Mouse (Mus musculus) G1E (cell line): Measurements from ENCODE around the gene Rab5b. TPM values are rescaled to one million over a fixed set of nuclear protein-coding genes. Genes with fewer than 3 reads are reported as not detected.

Experiments
- ATAC-seq: 2 replicates; pipeline ENCODE4 v1.8.0; 2016; ENCODE audit warnings: mild to moderate bottlenecking; ENCODE audit not compliant: insufficient number of reproducible peaks, poor library complexity, low FRiP score, severe bottlenecking; ENCODE audit errors: extremely low read depth
- DNase-seq: peaks from one replicate; pipeline ENCODE4 v3.0.0; 2012; ENCODE audit warnings: low spot score
- H3K27me3 ChIP-seq: 2 replicates; pipeline ENCODE4 v1.6.1; 2012; ENCODE audit warnings: mild to moderate bottlenecking, low read length, inconsistent platforms; ENCODE audit not compliant: insufficient read depth
- H3K36me3 ChIP-seq: replicated peaks from 2 replicates; pipeline ENCODE3; 2012; ENCODE audit warnings: mild to moderate bottlenecking, inconsistent platforms
- H3K4me1 ChIP-seq: 2 replicates; pipeline ENCODE4 v1.6.1; 2012; ENCODE audit warnings: low read depth, low read length, inconsistent platforms, mixed read lengths; ENCODE audit not compliant: insufficient read depth
- H3K4me3 ChIP-seq: 2 replicates; pipeline ENCODE4 v1.5.1; 2012; ENCODE audit warnings: low read depth, mild to moderate bottlenecking, inconsistent platforms, low read length, moderate library complexity, mixed read lengths
- H3K9me3 ChIP-seq: replicated peaks from 2 replicates; pipeline ENCODE4 v1.6.1; 2012; ENCODE audit warnings: inconsistent platforms
- CTCF ChIP-seq: IDR thresholded peaks from 2 replicates; pipeline ENCODE4 v1.5.1; 2012; ENCODE audit warnings: low read depth, low read length, inconsistent platforms, mixed read lengths
- GATA1 ChIP-seq: IDR thresholded peaks from 2 replicates; pipeline ENCODE4 v1.6.1; 2012; ENCODE audit warnings: borderline replicate concordance, low read length, inconsistent platforms, mixed read lengths
- GATA2 ChIP-seq: IDR thresholded peaks from 2 replicates; pipeline ENCODE4 v1.6.1; 2012; ENCODE audit warnings: low read depth, low read length, inconsistent platforms, borderline replicate concordance
- POLR2AphosphoS5 ChIP-seq: IDR thresholded peaks from 2 replicates; pipeline ENCODE4 v1.6.1; 2012; ENCODE audit warnings: low read depth, low read length, inconsistent platforms; ENCODE audit not compliant: insufficient replicate concordance
- TAL1 ChIP-seq: conservative IDR thresholded peaks from 2 replicates; pipeline ENCODE4 v1.6.1; 2012; ENCODE audit warnings: low read depth, low read length, inconsistent platforms, mixed read lengths
- polyA plus RNA-seq: library from polyadenylated mRNA; stranded (reverse); fragments of >175 nt; gene quantifications from 2 replicates; pipeline ENCODE4 v1.2.3, GENCODE M21; 2012
- total RNA-seq, 2 experiments: library from RNA; stranded (forward) in 1 of 2; stranded (reverse) in 1 of 2; fragments of 200-1000 nt in 1 of 2; fragments of >200 nt in 1 of 2; fragmentation: Nextera tagmentation in 1 of 2; gene quantifications; 2 replicates each; pipeline ENCODE4 v1.2.3; 2014 to 2017

Gene Rab5b
- total and polyA plus RNA-seq, 3 experiments, result 20.0 to 49.1 (median 48.0) TPM

DNA sequence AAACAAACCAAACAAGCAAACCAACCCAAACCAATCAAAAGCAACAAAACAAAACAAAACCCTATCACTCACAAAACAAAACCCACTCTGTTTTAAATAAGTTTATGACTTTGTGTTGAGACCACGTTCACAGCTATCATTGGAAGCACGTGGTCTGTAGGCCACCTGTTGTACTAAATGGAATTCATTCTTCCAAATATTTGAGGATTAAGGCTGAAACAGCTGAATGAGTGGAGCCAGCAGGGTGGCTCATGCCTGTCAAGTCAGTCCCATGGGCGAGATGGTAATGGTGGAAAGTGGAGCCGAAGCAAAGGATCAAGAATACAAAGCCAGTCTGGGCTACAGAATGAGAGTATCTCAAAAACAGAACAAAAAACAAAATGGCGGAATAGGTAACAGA is 4.6 kb upstream of the Rab5b start:
- no peaks in the 10 kb centered on the region for H3K27me3 ChIP-seq
- H3K36me3 ChIP-seq, result peaks cover 66% of the 10 kb centered on the region
- no peak for DNase-seq
- peaks cover 59% of the 10 kb centered on the region for H3K4me1 ChIP-seq
- TF ChIP-seq GATA2, result no peak
- no peak for TF ChIP-seq POLR2AphosphoS5
- TF ChIP-seq CTCF, result no peak
- no peak for TF ChIP-seq GATA1
- TF ChIP-seq TAL1, result no peak
- H3K4me3 ChIP-seq, result no peak overlapping the region
- H3K9me3 ChIP-seq, result no peaks in the 10 kb centered on the region
- ATAC-seq, result no peak

DNA sequence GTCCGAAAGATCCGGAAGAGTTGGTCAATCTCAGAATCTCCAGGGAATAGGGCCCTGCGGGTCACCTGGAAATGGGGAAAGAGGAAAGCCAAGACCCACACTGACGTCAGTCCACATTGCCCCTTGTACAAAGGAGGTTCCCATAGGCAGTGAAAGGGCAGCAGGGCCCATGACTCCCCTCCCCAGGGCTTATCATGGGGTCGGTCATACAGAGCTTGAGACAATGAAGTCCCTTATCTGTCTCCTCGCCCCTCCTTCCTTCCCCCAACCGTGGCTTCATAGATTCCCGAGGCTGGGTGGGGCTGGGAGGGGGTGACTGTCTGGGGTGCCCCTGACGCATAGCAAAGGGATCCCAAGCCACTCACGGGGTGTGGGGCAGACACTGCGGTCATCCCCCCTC is 3.5 kb upstream of the Rab5b start:
- no peaks in the 10 kb centered on the region for H3K27me3 ChIP-seq
- ATAC-seq, result no peak
- no peaks in the 10 kb centered on the region for H3K9me3 ChIP-seq
- H3K36me3 ChIP-seq, result peaks cover 66% of the 10 kb centered on the region
- no peak for DNase-seq
- peaks cover 60% of the 10 kb centered on the region for H3K4me1 ChIP-seq
- TF ChIP-seq CTCF, result no peak
- no peak for TF ChIP-seq POLR2AphosphoS5
- no peak for TF ChIP-seq TAL1
- no peak for TF ChIP-seq GATA2
- no peak for TF ChIP-seq GATA1
- H3K4me3 ChIP-seq, result no peak overlapping the region

DNA sequence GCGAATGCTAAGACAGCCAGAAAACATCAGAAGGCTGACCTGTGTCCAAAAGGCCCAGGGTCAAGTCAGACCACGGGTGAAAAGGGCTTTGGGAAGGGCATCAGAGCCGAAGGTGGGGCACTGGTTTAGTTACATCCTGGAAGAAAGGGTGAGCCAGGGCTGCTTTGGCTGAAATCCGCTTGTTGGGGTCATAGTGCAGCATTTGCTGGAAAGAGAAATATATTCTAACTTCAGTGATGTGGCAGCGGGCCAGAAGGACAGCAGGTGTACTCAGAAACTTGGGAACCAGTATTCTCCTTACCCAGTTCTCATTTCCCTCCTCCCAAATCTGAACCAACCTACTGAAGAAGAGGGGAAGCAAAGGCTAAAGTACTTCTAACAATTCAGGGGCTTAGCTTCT is 2.9 kb upstream of the Rab5b start:
- Histone ChIP-seq H3K4me1 (peaks cover 61% of the 10 kb centered on the region), H3K36me3 (peaks cover 68% of the 10 kb centered on the region), H3K4me3 (no peak overlapping the region), H3K27me3 (no peaks in the 10 kb centered on the region), H3K9me3 (no peaks in the 10 kb centered on the region)
- TF ChIP-seq GATA1, result no peak
- no peak for TF ChIP-seq GATA2
- no peak for TF ChIP-seq CTCF
- TF ChIP-seq TAL1, result no peak
- TF ChIP-seq POLR2AphosphoS5, result no peak
- no peak for DNase-seq
- no peak for ATAC-seq

DNA sequence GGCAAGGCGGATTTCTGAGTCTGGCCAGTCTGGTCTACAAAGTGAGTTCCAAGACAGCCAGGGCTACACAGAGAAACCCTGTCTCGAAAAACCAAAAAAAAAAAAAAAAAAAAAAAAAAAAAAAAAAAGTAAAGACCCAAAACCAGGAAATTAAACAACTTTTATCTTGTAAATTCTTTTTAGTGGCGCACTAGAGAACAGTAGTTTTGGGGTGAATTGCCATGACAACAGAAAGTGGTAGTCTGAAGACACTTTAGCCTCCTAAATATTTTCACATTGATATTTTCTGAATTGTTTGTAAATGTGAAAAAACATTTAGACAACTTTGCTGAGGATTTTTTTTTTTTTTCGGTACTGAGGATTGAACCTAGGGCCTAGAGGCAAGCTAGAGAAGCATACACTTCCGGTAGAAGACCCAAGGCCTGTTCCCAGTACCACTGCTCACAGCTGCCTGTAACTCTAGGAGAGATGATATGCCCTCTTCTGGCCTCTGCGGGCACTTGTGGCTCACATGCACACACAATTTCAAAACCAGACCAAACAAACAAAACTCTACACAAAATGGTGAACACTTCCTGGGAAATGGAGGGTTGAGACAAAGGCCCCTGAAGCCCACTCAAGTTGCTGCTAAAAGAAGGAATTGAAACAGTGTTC is 1.1 kb upstream of the Rab5b start:
- Histone ChIP-seq H3K27me3 (no peaks in the 10 kb centered on the region), H3K4me3 (no peak overlapping the region; the same call in 1 of the 2 replicates), H3K4me1 (peaks cover 45% of the 10 kb centered on the region), H3K36me3 (peaks cover 67% of the 10 kb centered on the region), H3K9me3 (no peaks in the 10 kb centered on the region)
- TF ChIP-seq GATA2 (no peak), GATA1 (no peak), POLR2AphosphoS5 (no peak), TAL1 (no peak), CTCF (no peak)
- DNase-seq (no peak), ATAC-seq (no peak)

DNA sequence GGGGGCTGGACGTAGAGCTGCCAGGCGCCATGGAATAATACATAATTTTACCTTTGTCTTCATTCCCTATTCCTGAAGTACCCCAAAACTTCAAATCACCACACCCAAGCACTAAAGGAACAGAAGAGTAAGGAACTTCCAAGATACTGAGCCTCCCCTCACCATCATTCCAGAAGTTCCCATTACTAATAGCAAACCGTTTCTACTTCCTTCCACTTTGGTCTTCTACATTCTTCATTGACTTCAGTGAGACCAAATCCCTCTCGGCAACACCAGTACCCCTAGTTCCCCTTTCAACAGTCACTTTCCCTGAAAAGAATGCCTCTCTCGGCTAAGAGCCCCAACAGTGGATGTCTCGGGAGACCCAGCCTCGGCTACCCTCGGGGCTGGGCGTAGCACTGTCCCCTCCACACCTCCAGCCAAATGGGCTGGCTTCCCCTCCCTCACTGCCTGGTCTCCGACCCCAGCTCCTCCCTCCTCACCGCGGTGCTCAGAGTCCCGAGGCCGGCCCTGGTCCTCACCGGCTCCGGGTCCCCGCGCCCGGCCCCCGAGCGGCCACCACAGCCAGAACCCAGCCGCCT is 563 bp downstream of the Rab5b start:
- no peaks in the 10 kb centered on the region for H3K27me3 ChIP-seq
- peak overlapping the region; percentile 86 for H3K4me3 ChIP-seq
- DNase-seq, result no peak
- no peak for ATAC-seq
- H3K4me1 ChIP-seq, result peaks cover 40% of the 10 kb centered on the region
- H3K9me3 ChIP-seq, result no peaks in the 10 kb centered on the region
- H3K36me3 ChIP-seq, result peaks cover 59% of the 10 kb centered on the region
- TF ChIP-seq GATA1 (no peak), TAL1 (no peak), CTCF (no peak), POLR2AphosphoS5 (no peak)

DNA sequence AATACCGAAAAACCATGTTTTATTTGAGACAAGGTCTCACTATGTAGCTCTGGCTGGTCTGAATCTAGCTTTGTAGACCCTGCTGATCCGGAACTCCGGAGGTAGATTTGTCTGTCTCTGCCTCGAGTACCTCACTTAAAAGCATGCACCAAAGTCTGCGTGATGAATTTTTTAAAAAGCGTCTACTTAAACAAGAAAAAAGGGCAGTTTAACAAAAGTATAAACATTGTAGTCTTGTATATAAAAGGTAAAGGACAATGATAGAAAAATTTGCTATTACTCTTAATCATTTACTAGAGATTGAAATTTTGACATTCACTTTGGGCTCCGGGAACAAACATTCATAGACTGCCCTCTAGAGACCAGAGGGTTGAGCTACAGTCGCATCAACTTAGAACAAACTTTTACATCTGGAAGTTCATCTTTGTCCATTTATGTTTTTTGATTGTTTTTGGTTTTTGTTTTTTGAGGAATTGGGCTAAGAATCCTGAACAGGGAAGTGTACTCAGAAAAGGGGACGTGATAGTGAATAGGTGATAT is 21.5 kb downstream of the Rab5b start:
- no peak for TF ChIP-seq TAL1
- TF ChIP-seq POLR2AphosphoS5, result no peak
- TF ChIP-seq GATA1, result no peak
- TF ChIP-seq GATA2, result no peak
- TF ChIP-seq CTCF, result no peak
- DNase-seq (no peak), ATAC-seq (0 out of 2 replicates have a peak, but pooled peaks have one; percentile 31)
- peaks cover 24% of the 10 kb centered on the region for H3K36me3 ChIP-seq
- no peaks in the 10 kb centered on the region; the same call in 1 of the 2 replicates for H3K27me3 ChIP-seq
- H3K4me3 ChIP-seq, result peak overlapping the region; percentile 74; the same call in 1 of the 2 replicates
- H3K4me1 ChIP-seq, result peaks cover 15% of the 10 kb centered on the region
- H3K9me3 ChIP-seq, result no peaks in the 10 kb centered on the region
